Mouse (Mus musculus): ENCODE measurements around the gene Lyzl4.

- TF ChIP-seq POLR2A (IDR thresholded peaks at IDR 0.05; ENCODE audit: borderline replicate concordance, insufficient read depth, low read length) (no peak), CTCF (IDR thresholded peaks at IDR 0.05; ENCODE audit: borderline replicate concordance, insufficient read depth, low read depth, low read length) (no peak)
These were observed 109.3 kb downstream of the Lyzl4 start for GRCm38 (mm10) chr9:121532626-121533025.

Data from cerebellum, adult 2 months (tissue).